In genomic region chr9:118029490-118029889, GRCm38 (mm10) we compare ENCODE assay signal across 21 mouse cellular contexts. TPM values are rescaled to one million over a fixed set of nuclear protein-coding genes. Genes with fewer than 3 reads are reported as not detected.
A peak's percentile ranks its signal among the peaks of the same experiment; 100 is the strongest.
DNase-seq lines count a peak whose midpoint lies in the region; ATAC-seq and TF ChIP-seq lines count a peak whose summit lies in the region.
"Had no signal": no experiment of that assay in that cellular context is flagged by ENCODE, and none has a peak within 500 bp of the region (broad histone marks: within the 10 kb centered on the region; RNA-seq: fewer than 3 reads in every experiment).

No protein-coding gene starts in this region.

- H3K9ac ChIP-seq in kidney, postnatal 0 days (ENCODE audit: low read depth, low read length): no peak overlapping the region
- H3K9ac ChIP-seq in CH12.LX (ENCODE audit: insufficient read depth, low read depth): no peak overlapping the region
- no peak overlapping the region for H3K9ac ChIP-seq in liver, embryonic 12.5 days
- H3K9ac ChIP-seq: embryonic facial prominence, embryonic 15.5 days; hindbrain, embryonic 13.5 days had no signal

- no peak for TF ChIP-seq POLR2A in CH12.LX (IDR thresholded peaks at IDR 0.05; ENCODE audit: low read depth, low read length)

- in situ Hi-C loops in CH12.LX (cut with MboI; ENCODE audit: low pct_ligation_motif_present, low pct_unique_long_range_greater_than_20kb, low sequenced_read_pairs): no loop called here

- no peak for ATAC-seq in kidney, postnatal 0 days (replicated peaks; ENCODE audit: low FRiP score, low read depth)
- peak; percentile 78 for ATAC-seq in megakaryocyte-erythroid progenitor cell, adult 5-6 weeks (replicated peaks; ENCODE audit: low FRiP score, low TSS enrichment, poor library complexity, severe bottlenecking)
- no peak for ATAC-seq in liver, embryonic 12.5 days
- ATAC-seq: forebrain, embryonic 14.5 days; hindbrain, postnatal 0 days had no signal

- TF ChIP-seq CTCF in kidney, postnatal 0 days (IDR thresholded peaks at IDR 0.05; ENCODE audit: low read depth): peak; percentile 12; the same call in 1 of the 2 replicates
- TF ChIP-seq CTCF in CH12.LX (conservative IDR thresholded peaks at IDR 0.05 in 1 of 2, IDR thresholded peaks at IDR 0.05 in 1 of 2; ENCODE audit: low read depth in 2 of 2, low read length in 2 of 2): peak in 1 of 2 experiments; percentile 42; a peak in 2 of 4 replicates

- TF ChIP-seq RAD21 in CH12.LX (IDR thresholded peaks at IDR 0.05; ENCODE audit: low read depth, low read length): peak; percentile 40

- H3K27me3 ChIP-seq in kidney, postnatal 0 days (ENCODE audit: insufficient read depth, low read length): no peaks in the 10 kb centered on the region
- H3K27me3 ChIP-seq in CH12.LX (replicated peaks): no peaks in the 10 kb centered on the region
- no peaks in the 10 kb centered on the region for H3K27me3 ChIP-seq in liver, embryonic 12.5 days (replicated peaks)
- H3K27me3 ChIP-seq: embryonic facial prominence, embryonic 15.5 days; hindbrain, embryonic 13.5 days had no signal

- no peak overlapping the region for H3K4me2 ChIP-seq in kidney, postnatal 0 days (ENCODE audit: low read length)
- no peak overlapping the region for H3K4me2 ChIP-seq in CH12.LX (ENCODE audit: insufficient read depth, low read depth, poor library complexity, severe bottlenecking)
- no peak overlapping the region for H3K4me2 ChIP-seq in liver, embryonic 12.5 days
- H3K4me2 ChIP-seq: embryonic facial prominence, embryonic 15.5 days; hindbrain, embryonic 13.5 days had no signal

- WGBS in kidney, postnatal 0 days: 32% methylated on average over 4 of the region's 4 CpGs
- 31% methylated on average over 4 of the region's 4 CpGs for WGBS in liver, embryonic 12.5 days (ENCODE audit: insufficient replicate concordance)

- no peak overlapping the region for H3K27ac ChIP-seq in kidney, postnatal 0 days
- no peak overlapping the region for H3K27ac ChIP-seq in CH12.LX (ENCODE audit: insufficient read depth, low read depth)
- H3K27ac ChIP-seq in liver, embryonic 12.5 days: no peak overlapping the region
- H3K27ac ChIP-seq: embryonic facial prominence, embryonic 15.5 days; forebrain, embryonic 10.5 days; gastrocnemius, adult 2 months; hindbrain, embryonic 13.5 days; hindbrain, postnatal 0 days had no signal

- H3K36me3 ChIP-seq in kidney, postnatal 0 days (ENCODE audit: insufficient read depth, low read length): no peaks in the 10 kb centered on the region
- no peaks in the 10 kb centered on the region for H3K36me3 ChIP-seq in CH12.LX (replicated peaks in 1 of 2; ENCODE audit: control insufficient read depth in 1 of 2, insufficient read depth in 1 of 2, low read length in 1 of 2)
- H3K36me3 ChIP-seq in liver, embryonic 12.5 days: no peaks in the 10 kb centered on the region
- H3K36me3 ChIP-seq: embryonic facial prominence, embryonic 15.5 days; forebrain, embryonic 10.5 days; hindbrain, embryonic 13.5 days had no signal

- DNase-seq in kidney, postnatal 0 days (ENCODE audit: low spot score): no peak
- no peak for DNase-seq in kidney, postnatal 4 days
- DNase-seq in CH12.LX (ENCODE audit: extremely low read depth): no peak
- peak; percentile 8 for DNase-seq in Muller cell, postnatal 12 days (ENCODE audit: inconsistent ontology term)
- no peak for DNase-seq in layer of hippocampus, adult 18-20 months (ENCODE audit: low spot score in 2 of 2)
- DNase-seq: adrenal gland, adult 8-10 months; cerebellum, adult 11 months; cerebellum, adult 8-10 months; cerebellum, postnatal 36 days; embryo, embryonic 11 days; gastrocnemius, adult 2 months; gastrocnemius, postnatal 25 days; heart, postnatal 14 days had no signal

- dilution Hi-C loops in CH12.LX (cut with MboI; ENCODE audit: extremely low pct_ligation_motif_present, extremely low pct_unique_long_range_greater_than_20kb, low sequenced_read_pairs): no loop called here

- no peaks in the 10 kb centered on the region for H3K79me2 ChIP-seq in CH12.LX (replicated peaks; ENCODE audit: control insufficient read depth, extremely low read depth, insufficient read depth, poor library complexity, severe bottlenecking)

- no peak overlapping the region for H3K4me3 ChIP-seq in kidney, postnatal 0 days (replicated peaks; ENCODE audit: low read depth, low read length)
- H3K4me3 ChIP-seq in CH12.LX (replicated peaks in 1 of 3; ENCODE audit: low read depth in 2 of 3, low read length in 2 of 3, poor library complexity in 1 of 3): no peak overlapping the region
- H3K4me3 ChIP-seq in liver, embryonic 12.5 days: no peak overlapping the region
- H3K4me3 ChIP-seq: embryonic facial prominence, embryonic 15.5 days; erythroblast, embryonic 14.5 days; forebrain, embryonic 10.5 days; gastrocnemius, adult 2 months; hindbrain, embryonic 13.5 days had no signal

- no peaks in the 10 kb centered on the region for H3K9me3 ChIP-seq in kidney, postnatal 0 days (replicated peaks; ENCODE audit: low read length)
- no peaks in the 10 kb centered on the region for H3K9me3 ChIP-seq in CH12.LX (replicated peaks; ENCODE audit: low read length)
- H3K9me3 ChIP-seq in liver, embryonic 12.5 days (replicated peaks): no peaks in the 10 kb centered on the region
- H3K9me3 ChIP-seq: embryonic facial prominence, embryonic 15.5 days; forebrain, embryonic 10.5 days; hindbrain, embryonic 13.5 days had no signal

- H3K4me1 ChIP-seq in kidney, postnatal 0 days (replicated peaks; ENCODE audit: insufficient read depth, low read length): no peaks in the 10 kb centered on the region
- 0 out of 4 replicates have a peak, but pooled peaks cover 0 to 2% of the 10 kb centered on the region in 2 experiments for H3K4me1 ChIP-seq in CH12.LX (ENCODE audit: control insufficient read depth in 1 of 2, insufficient read depth in 2 of 2)
- no peaks in the 10 kb centered on the region for H3K4me1 ChIP-seq in liver, embryonic 12.5 days
- H3K4me1 ChIP-seq: embryonic facial prominence, embryonic 15.5 days; forebrain, embryonic 10.5 days; hindbrain, embryonic 13.5 days had no signal

- TF ChIP-seq EP300 in CH12.LX (IDR thresholded peaks at IDR 0.05; ENCODE audit: low read length): no peak

TF ChIP-seq in CH12.LX, 34 proteins besides CTCF, POLR2A, EP300 and RAD21:
- TF ChIP-seq MAZ (IDR thresholded peaks at IDR 0.05; ENCODE audit: low read depth, low read length) (no peak), MXI1 (IDR thresholded peaks at IDR 0.05; ENCODE audit: low read depth, low read length) (no peak), ZMIZ1 (IDR thresholded peaks at IDR 0.05; ENCODE audit: low read depth, low read length) (no peak), POLR2AphosphoS2 (IDR thresholded peaks at IDR 0.05; ENCODE audit: low read depth, low read length) (no peak)

RNA-seq across cellular contexts. Expression of gene Azi2, which starts 10.8 kb away (rescaled TPM):
- 63.5 and 67.0 TPM in 2 replicates for polyA plus RNA-seq in kidney, postnatal 0 days (2015; fragmentation: Nextera tagmentation; extraction: Ambion mirVana)
- total RNA-seq in CH12.LX (2012; rRNA removed) (25.4 and 29.5 TPM in 2 replicates), CH12.LX (2014; rRNA removed) (52.6 and 60.6 TPM in 2 replicates)
- polyA plus RNA-seq in CH12.LX (2012; ENCODE audit: insufficient read length, low read depth): 32.4 and 32.6 TPM in 2 replicates
- 66.4 and 66.9 TPM in 2 replicates for total RNA-seq in megakaryocyte-erythroid progenitor cell, adult 5-6 weeks (2014; fragmentation: Nextera tagmentation)
- 59.5 and 87.3 TPM in 2 replicates for total RNA-seq in megakaryocyte-erythroid progenitor cell, adult 5-6 weeks (2017)
- 10 to 100 TPM; 72.2 to 74.5 TPM for total RNA-seq in layer of hippocampus, adult 18-20 months (2021)
- 50.3 and 51.1 TPM in 2 replicates for polyA plus RNA-seq in liver, embryonic 12.5 days (2016; fragmentation: Nextera tagmentation; extraction: Ambion mirVana)
